Mouse (Mus musculus) bone marrow, adult 2 months (tissue): Measurements from ENCODE around the gene Cdk5rap2.

Experiments
- CTCF ChIP-seq: fragments of 200-500 bp; IDR thresholded peaks from 2 replicates; pipeline ENCODE4 v1.5.1; 2011; ENCODE audit warnings: low read length, control low read depth; ENCODE audit not compliant: control insufficient read depth, insufficient read depth
- POLR2A ChIP-seq: fragments of 200-500 bp; IDR thresholded peaks from 2 replicates; pipeline ENCODE4 v1.6.1; 2011; ENCODE audit warnings: low read depth, mild to moderate bottlenecking, control low read depth, low read length, borderline replicate concordance; ENCODE audit not compliant: control insufficient read depth

- no peak for TF ChIP-seq POLR2A
- no peak for TF ChIP-seq CTCF
Observed at GRCm38 (mm10) chr4:70258826-70259225, 151.4 kb downstream of the Cdk5rap2 start.
